Mouse (Mus musculus) forebrain, embryonic 16.5 days (tissue): ENCODE data around the gene Bace2. TPM values are rescaled to one million over a fixed set of nuclear protein-coding genes. Genes with fewer than 3 reads are reported as not detected.
A peak's percentile ranks its signal among the peaks of the same experiment; 100 is the strongest.

Source experiments
- ATAC-seq: fragments of 200-750 bp; cut with Nextera tagmentation; 2 replicates; pipeline ENCODE4 v1.8.0; 2017; ENCODE audit warnings: mild to moderate bottlenecking, moderate library complexity
- H3K27ac ChIP-seq: fragments of 300-500 bp; sonication (generic); 2 replicates; pipeline ENCODE4 v1.5.1; 2014; ENCODE audit warnings: low read length, control low read depth
- H3K27me3 ChIP-seq: fragments of 300-500 bp; sonication (generic); replicated peaks from 2 replicates; pipeline ENCODE4 v1.6.1; 2014; ENCODE audit warnings: low read length; ENCODE audit not compliant: control insufficient read depth, insufficient read depth
- H3K36me3 ChIP-seq: fragments of 300-500 bp; sonication (generic); 2 replicates; pipeline ENCODE4 v1.6.1; 2014; ENCODE audit not compliant: control insufficient read depth, insufficient read depth
- H3K4me1 ChIP-seq: fragments of 300-500 bp; sonication (generic); replicated peaks from 2 replicates; pipeline ENCODE4 v1.6.1; 2014; ENCODE audit warnings: low read length; ENCODE audit not compliant: control insufficient read depth, insufficient read depth
- H3K4me2 ChIP-seq: fragments of 300-500 bp; sonication (generic); 2 replicates; pipeline ENCODE4 v1.6.1; 2014; ENCODE audit warnings: mild to moderate bottlenecking, low read length, control low read depth
- H3K4me3 ChIP-seq: fragments of 300-500 bp; sonication (generic); replicated peaks from 2 replicates; pipeline ENCODE4 v1.5.1; 2014; ENCODE audit warnings: mild to moderate bottlenecking, low read length, control low read depth
- H3K9ac ChIP-seq: fragments of 300-500 bp; sonication (generic); replicated peaks from 2 replicates; pipeline ENCODE4 v1.6.1; 2014; ENCODE audit warnings: low read depth, low read length, control low read depth
- H3K9me3 ChIP-seq: fragments of 300-500 bp; sonication (generic); 2 replicates; pipeline ENCODE4 v1.6.1; 2016; ENCODE audit warnings: low read length; ENCODE audit not compliant: control insufficient read depth
- WGBS: fragments of 180-500 bp; shearing (Covaris S2); extraction: QIAGEN DNeasy Blood & Tissue Kit; methylation state at CpG from one replicate; pipeline ENCODE4 v1.1.7; 2014; 5-methylcytosine and 5-hydroxymethylcytosine counted together
- polyA plus RNA-seq: library from polyadenylated mRNA; unstranded; fragments of >200 nt; fragmentation: Nextera tagmentation; extraction: Ambion mirVana; gene quantifications from 2 replicates; pipeline ENCODE4 v1.2.1, GENCODE M21; 2015

The Bace2 gene
- polyA plus RNA-seq, 1 experiment from 2014 or later = 1.9 TPM

GRCm38 (mm10) chr16:97447386-97447785 is 90.8 kb downstream of the Bace2 start:
- Histone ChIP-seq H3K4me1 (no peaks in the 10 kb centered on the region), H3K9ac (no peak overlapping the region), H3K27me3 (no peaks in the 10 kb centered on the region), H3K27ac (no peak overlapping the region), H3K4me2 (no peak overlapping the region), H3K4me3 (no peak overlapping the region), H3K9me3 (no peaks in the 10 kb centered on the region), H3K36me3 (no peaks in the 10 kb centered on the region)
- no peak for ATAC-seq

GRCm38 (mm10) chr16:97459831-97460230 is 103.3 kb downstream of the Bace2 start:
- H3K27me3 ChIP-seq = no peaks in the 10 kb centered on the region
- H3K9ac ChIP-seq = no peak overlapping the region
- H3K4me3 ChIP-seq = no peak overlapping the region
- H3K4me1 ChIP-seq = no peaks in the 10 kb centered on the region
- no peaks in the 10 kb centered on the region for H3K36me3 ChIP-seq
- no peak overlapping the region for H3K27ac ChIP-seq
- ATAC-seq = no peak
- WGBS = 92% methylated on average over 1 of the region's 1 CpGs
- H3K9me3 ChIP-seq = no peaks in the 10 kb centered on the region
- no peak overlapping the region for H3K4me2 ChIP-seq

GRCm38 (mm10) chr16:97461271-97461670 is 104.7 kb downstream of the Bace2 start:
- H3K27me3 ChIP-seq = no peaks in the 10 kb centered on the region
- H3K4me3 ChIP-seq = no peak overlapping the region
- H3K4me1 ChIP-seq = no peaks in the 10 kb centered on the region
- H3K27ac ChIP-seq = no peak overlapping the region
- H3K4me2 ChIP-seq = no peak overlapping the region
- no peak overlapping the region for H3K9ac ChIP-seq
- H3K9me3 ChIP-seq = no peaks in the 10 kb centered on the region
- no peak for ATAC-seq
- WGBS = 82% methylated on average over 2 of the region's 2 CpGs
- no peaks in the 10 kb centered on the region for H3K36me3 ChIP-seq

- Histone ChIP-seq H3K4me1 (no peaks in the 10 kb centered on the region), H3K36me3 (no peaks in the 10 kb centered on the region)
- peak; percentile 45; the same call in 1 of the 2 replicates for ATAC-seq
These were observed 106.1 kb downstream of the Bace2 start, which contains the start of gene Mx1 for GRCm38 (mm10) chr16:97462481-97463181. Gene Mx1, minus strand, starts transcription at chr16:97462907.

GRCm38 (mm10) chr16:97466182-97466957 is 109.8 kb downstream of the Bace2 start:
- ATAC-seq = no peak
- H3K9me3 ChIP-seq = no peaks in the 10 kb centered on the region
- H3K4me3 ChIP-seq = no peak overlapping the region
- no peaks in the 10 kb centered on the region for H3K4me1 ChIP-seq
- H3K27me3 ChIP-seq = no peaks in the 10 kb centered on the region
- H3K36me3 ChIP-seq = no peaks in the 10 kb centered on the region
- H3K9ac ChIP-seq = no peak overlapping the region
- 59% methylated on average over 4 of the region's 4 CpGs for WGBS
- no peak overlapping the region for H3K27ac ChIP-seq
- H3K4me2 ChIP-seq = no peak overlapping the region

More at GRCm38 (mm10) chr16:97462481-97463181, 106.1 kb downstream of the Bace2 start, which contains the start of gene Mx1:
- 31% methylated on average over 4 of the region's 4 CpGs for WGBS
- H3K4me2 ChIP-seq = no peak within 1 kb of the TSS
- no peak within 1 kb of the TSS for H3K9ac ChIP-seq
- H3K27ac ChIP-seq = no peak within 1 kb of the TSS
- H3K9me3 ChIP-seq = no peaks in the 10 kb centered on the region
- H3K4me3 ChIP-seq = no peak within 1 kb of the TSS
- no peaks in the 10 kb centered on the region for H3K27me3 ChIP-seq

- Histone ChIP-seq H3K9me3 (no peaks in the 10 kb centered on the region), H3K4me3 (no peak overlapping the region), H3K27me3 (no peaks in the 10 kb centered on the region), H3K4me2 (no peak overlapping the region), H3K4me1 (no peaks in the 10 kb centered on the region), H3K36me3 (no peaks in the 10 kb centered on the region), H3K9ac (no peak overlapping the region), H3K27ac (no peak overlapping the region)
- no peak for ATAC-seq
- 82% methylated on average over 3 of the region's 3 CpGs for WGBS
These were observed 110.9 kb downstream of the Bace2 start for GRCm38 (mm10) chr16:97467472-97467871.

GRCm38 (mm10) chr16:97467993-97468791 is 111.7 kb downstream of the Bace2 start:
- no peak overlapping the region for H3K4me2 ChIP-seq
- WGBS = 76% methylated on average over 4 of the region's 4 CpGs
- H3K27ac ChIP-seq = no peak overlapping the region
- H3K36me3 ChIP-seq = no peaks in the 10 kb centered on the region
- H3K4me1 ChIP-seq = no peaks in the 10 kb centered on the region
- H3K27me3 ChIP-seq = no peaks in the 10 kb centered on the region
- H3K9me3 ChIP-seq = no peaks in the 10 kb centered on the region
- ATAC-seq = no peak
- no peak overlapping the region for H3K9ac ChIP-seq
- no peak overlapping the region for H3K4me3 ChIP-seq

GRCm38 (mm10) chr16:97474671-97475070 is 118.1 kb downstream of the Bace2 start:
- no peaks in the 10 kb centered on the region for H3K4me1 ChIP-seq
- no peak overlapping the region for H3K9ac ChIP-seq
- H3K4me2 ChIP-seq = no peak overlapping the region
- no peak overlapping the region for H3K27ac ChIP-seq
- no peak overlapping the region for H3K4me3 ChIP-seq
- no peaks in the 10 kb centered on the region for H3K27me3 ChIP-seq
- no peak for ATAC-seq
- 83% methylated on average over 2 of the region's 2 CpGs for WGBS
- no peaks in the 10 kb centered on the region for H3K9me3 ChIP-seq
- no peaks in the 10 kb centered on the region for H3K36me3 ChIP-seq

GRCm38 (mm10) chr16:97475581-97475980 is 119.0 kb downstream of the Bace2 start:
- no peak overlapping the region for H3K4me2 ChIP-seq
- no peaks in the 10 kb centered on the region for H3K4me1 ChIP-seq
- 95% methylated on average over 3 of the region's 3 CpGs for WGBS
- ATAC-seq = no peak
- no peaks in the 10 kb centered on the region for H3K36me3 ChIP-seq
- no peak overlapping the region for H3K9ac ChIP-seq
- H3K27ac ChIP-seq = no peak overlapping the region
- H3K4me3 ChIP-seq = no peak overlapping the region
- no peaks in the 10 kb centered on the region for H3K27me3 ChIP-seq
- H3K9me3 ChIP-seq = no peaks in the 10 kb centered on the region
